Mouse (Mus musculus): ENCODE data around the gene Npm1.
A peak's percentile ranks its signal among the peaks of the same experiment; 100 is the strongest.

Gene Npm1

GRCm38 (mm10) chr11:33151128-33151779, 11.8 kb downstream of the Npm1 start:
- Histone ChIP-seq H3K4me1 (replicated peaks; ENCODE audit: low read depth, low read length) (peaks cover 32% of the 10 kb centered on the region), H3K4me3 (replicated peaks; ENCODE audit: low read length) (no peak overlapping the region), H3K36me3 (ENCODE audit: insufficient read depth, low read length) (peaks cover 75% of the 10 kb centered on the region), H3K27me3 (ENCODE audit: insufficient read depth, low read length) (peaks cover 16% of the 10 kb centered on the region), H3K9me3 (ENCODE audit: low read length) (no peaks in the 10 kb centered on the region)
- TF ChIP-seq NANOG (IDR thresholded peaks at IDR 0.05; ENCODE audit: borderline replicate concordance, low read length) (no peak), POU5F1 (IDR thresholded peaks at IDR 0.05; ENCODE audit: borderline replicate concordance, low read length) (no peak), CTCF (conservative IDR thresholded peaks at IDR 0.05; ENCODE audit: low read length) (no peak)

- no peak overlapping the region for H3K4me3 ChIP-seq (replicated peaks; ENCODE audit: low read length)
- H3K4me1 ChIP-seq (replicated peaks; ENCODE audit: low read depth, low read length) = peaks cover 35% of the 10 kb centered on the region
- peaks cover 25% of the 10 kb centered on the region for H3K27me3 ChIP-seq (ENCODE audit: insufficient read depth, low read length)
- no peaks in the 10 kb centered on the region for H3K9me3 ChIP-seq (ENCODE audit: low read length)
- H3K36me3 ChIP-seq (ENCODE audit: insufficient read depth, low read length) = peaks cover 66% of the 10 kb centered on the region
- TF ChIP-seq NANOG (IDR thresholded peaks at IDR 0.05; ENCODE audit: borderline replicate concordance, low read length) (no peak), POU5F1 (IDR thresholded peaks at IDR 0.05; ENCODE audit: borderline replicate concordance, low read length) (no peak), CTCF (conservative IDR thresholded peaks at IDR 0.05; ENCODE audit: low read length) (no peak)
Observed at GRCm38 (mm10) chr11:33150364-33150763, 12.6 kb downstream of the Npm1 start.

- TF ChIP-seq POU5F1 (IDR thresholded peaks at IDR 0.05; ENCODE audit: borderline replicate concordance, low read length) = no peak
- no peak for TF ChIP-seq CTCF (conservative IDR thresholded peaks at IDR 0.05; ENCODE audit: low read length)
- TF ChIP-seq NANOG (IDR thresholded peaks at IDR 0.05; ENCODE audit: borderline replicate concordance, low read length) = no peak
- Histone ChIP-seq H3K4me1 (replicated peaks; ENCODE audit: low read depth, low read length) (peaks cover 35% of the 10 kb centered on the region), H3K4me3 (replicated peaks; ENCODE audit: low read length) (no peak overlapping the region), H3K36me3 (ENCODE audit: insufficient read depth, low read length) (peaks cover 57% of the 10 kb centered on the region), H3K9me3 (ENCODE audit: low read length) (no peaks in the 10 kb centered on the region), H3K27me3 (ENCODE audit: insufficient read depth, low read length) (peaks cover 34% of the 10 kb centered on the region)
Observed at GRCm38 (mm10) chr11:33149453-33149852, 13.6 kb downstream of the Npm1 start.

- H3K9me3 ChIP-seq (ENCODE audit: low read length) = no peaks in the 10 kb centered on the region
- H3K4me1 ChIP-seq (replicated peaks; ENCODE audit: low read depth, low read length) = peaks cover 38% of the 10 kb centered on the region
- H3K36me3 ChIP-seq (ENCODE audit: insufficient read depth, low read length) = peaks cover 53% of the 10 kb centered on the region
- peaks cover 38% of the 10 kb centered on the region for H3K27me3 ChIP-seq (ENCODE audit: insufficient read depth, low read length)
- TF ChIP-seq CTCF (conservative IDR thresholded peaks at IDR 0.05; ENCODE audit: low read length) (no peak), NANOG (IDR thresholded peaks at IDR 0.05; ENCODE audit: borderline replicate concordance, low read length) (no peak), POU5F1 (IDR thresholded peaks at IDR 0.05; ENCODE audit: borderline replicate concordance, low read length) (no peak)
- H3K4me3 ChIP-seq (replicated peaks; ENCODE audit: low read length) = no peak overlapping the region
Observed at GRCm38 (mm10) chr11:33149088-33149436, 13.9 kb downstream of the Npm1 start.

- H3K27me3 ChIP-seq (ENCODE audit: insufficient read depth, low read length) = peaks cover 43% of the 10 kb centered on the region
- H3K4me3 ChIP-seq (replicated peaks; ENCODE audit: low read length) = peak overlapping the region; percentile 86
- peaks cover 43% of the 10 kb centered on the region for H3K4me1 ChIP-seq (replicated peaks; ENCODE audit: low read depth, low read length)
- peaks cover 48% of the 10 kb centered on the region for H3K36me3 ChIP-seq (ENCODE audit: insufficient read depth, low read length)
- TF ChIP-seq NANOG (IDR thresholded peaks at IDR 0.05; ENCODE audit: borderline replicate concordance, low read length) (no peak), CTCF (conservative IDR thresholded peaks at IDR 0.05; ENCODE audit: low read length) (peak; percentile 56)
- H3K9me3 ChIP-seq (ENCODE audit: low read length) = no peaks in the 10 kb centered on the region
Observed at GRCm38 (mm10) chr11:33148338-33149087, 14.5 kb downstream of the Npm1 start.

- H3K9me3 ChIP-seq (ENCODE audit: low read length) = no peaks in the 10 kb centered on the region
- H3K4me1 ChIP-seq (replicated peaks; ENCODE audit: low read depth, low read length) = peaks cover 51% of the 10 kb centered on the region
- H3K4me3 ChIP-seq (replicated peaks; ENCODE audit: low read length) = peak overlapping the region; percentile 86
- peaks cover 40% of the 10 kb centered on the region for H3K36me3 ChIP-seq (ENCODE audit: insufficient read depth, low read length)
- peaks cover 48% of the 10 kb centered on the region for H3K27me3 ChIP-seq (ENCODE audit: insufficient read depth, low read length)
- TF ChIP-seq POU5F1 (IDR thresholded peaks at IDR 0.05; ENCODE audit: borderline replicate concordance, low read length) = no peak
- TF ChIP-seq NANOG (IDR thresholded peaks at IDR 0.05; ENCODE audit: borderline replicate concordance, low read length) = no peak
- TF ChIP-seq CTCF (conservative IDR thresholded peaks at IDR 0.05; ENCODE audit: low read length) = no peak
Observed at GRCm38 (mm10) chr11:33147572-33148337, 15.3 kb downstream of the Npm1 start.

- Histone ChIP-seq H3K9me3 (ENCODE audit: low read length) (no peaks in the 10 kb centered on the region), H3K27me3 (ENCODE audit: insufficient read depth, low read length) (peaks cover 48% of the 10 kb centered on the region), H3K4me1 (replicated peaks; ENCODE audit: low read depth, low read length) (peaks cover 57% of the 10 kb centered on the region), H3K36me3 (ENCODE audit: insufficient read depth, low read length) (peaks cover 34% of the 10 kb centered on the region), H3K4me3 (replicated peaks; ENCODE audit: low read length) (peak within 1 kb of the TSS; percentile 86)
- no peak for TF ChIP-seq POU5F1 (IDR thresholded peaks at IDR 0.05; ENCODE audit: borderline replicate concordance, low read length)
- TF ChIP-seq CTCF (conservative IDR thresholded peaks at IDR 0.05; ENCODE audit: low read length) = no peak
- no peak for TF ChIP-seq NANOG (IDR thresholded peaks at IDR 0.05; ENCODE audit: borderline replicate concordance, low read length)
Observed at GRCm38 (mm10) chr11:33147171-33147571, 15.8 kb downstream of the Npm1 start, which contains the start of gene Fgf18. Gene Fgf18 (minus strand): TSS chr11:33147400.

GRCm38 (mm10) chr11:33146651-33147131, 16.3 kb downstream of the Npm1 start:
- Histone ChIP-seq H3K4me3 (replicated peaks; ENCODE audit: low read length) (peak overlapping the region; percentile 86), H3K4me1 (replicated peaks; ENCODE audit: low read depth, low read length) (peaks cover 57% of the 10 kb centered on the region), H3K27me3 (ENCODE audit: insufficient read depth, low read length) (peaks cover 48% of the 10 kb centered on the region), H3K36me3 (ENCODE audit: insufficient read depth, low read length) (peaks cover 29% of the 10 kb centered on the region), H3K9me3 (ENCODE audit: low read length) (no peaks in the 10 kb centered on the region)
- TF ChIP-seq CTCF (conservative IDR thresholded peaks at IDR 0.05; ENCODE audit: low read length) (no peak), NANOG (IDR thresholded peaks at IDR 0.05; ENCODE audit: borderline replicate concordance, low read length) (no peak), POU5F1 (IDR thresholded peaks at IDR 0.05; ENCODE audit: borderline replicate concordance, low read length) (no peak)
